Mouse (Mus musculus) forebrain, embryonic 10.5 days (tissue): ENCODE measurements around the gene Btbd1. TPM values are rescaled to one million over a fixed set of nuclear protein-coding genes. Genes with fewer than 3 reads are reported as not detected.

Experiments used
- DNase-seq: peaks from one replicate; pipeline ENCODE4 v3.0.0-alpha.2; 2017; ENCODE audit warnings: low spot score; ENCODE audit errors: extremely low spot score
- H3K27ac ChIP-seq: fragments of 300-500 bp; sonication (generic); 2 replicates; pipeline ENCODE4 v1.5.1; 2016; ENCODE audit warnings: mild to moderate bottlenecking
- H3K27me3 ChIP-seq: fragments of 300-500 bp; sonication (generic); 2 replicates; pipeline ENCODE4 v1.6.1; 2016; ENCODE audit warnings: mild to moderate bottlenecking; ENCODE audit not compliant: poor library complexity, severe bottlenecking
- H3K36me3 ChIP-seq: fragments of 300-500 bp; sonication (generic); replicated peaks from 2 replicates; pipeline ENCODE4 v1.6.1; 2016; ENCODE audit warnings: mild to moderate bottlenecking, moderate library complexity
- H3K4me1 ChIP-seq: fragments of 300-500 bp; sonication (generic); 2 replicates; pipeline ENCODE4 v1.6.1; 2016
- H3K4me3 ChIP-seq: fragments of 300-500 bp; sonication (generic); 2 replicates; pipeline ENCODE4 v1.5.1; 2016; ENCODE audit warnings: mild to moderate bottlenecking, moderate library complexity
- H3K9me3 ChIP-seq: fragments of 300-500 bp; sonication (generic); 2 replicates; pipeline ENCODE4 v1.6.1; 2016; ENCODE audit warnings: mild to moderate bottlenecking, moderate library complexity
- WGBS: fragments of 180-500 bp; shearing (Covaris S2); methylation state at CpG from one replicate; pipeline ENCODE4 v1.1.7; 2016; 5-methylcytosine and 5-hydroxymethylcytosine counted together
- polyA plus RNA-seq: library from polyadenylated mRNA; unstranded; fragments of >200 nt; fragmentation: Nextera tagmentation; extraction: Ambion mirVana; gene quantifications from 2 replicates; pipeline ENCODE4 v1.2.1, GENCODE M21; 2016

Btbd1 gene
- polyA plus RNA-seq, 1 experiment from 2014 or later, result 56.6 TPM

- no peaks in the 10 kb centered on the region for H3K36me3 ChIP-seq
- peaks cover 43% of the 10 kb centered on the region for H3K4me1 ChIP-seq
- H3K4me3 ChIP-seq, result peak overlapping the region; percentile 73; the same call in 1 of the 2 replicates
- no peak for DNase-seq
- WGBS, result 76% methylated on average over 5 of the region's 5 CpGs
- H3K27ac ChIP-seq, result no peak overlapping the region
- H3K9me3 ChIP-seq, result no peaks in the 10 kb centered on the region
- H3K27me3 ChIP-seq, result peaks cover 60% of the 10 kb centered on the region
Observed at GRCm38 (mm10) chr7:81860996-81861395, 31.8 kb upstream of the Btbd1 start.

GRCm38 (mm10) chr7:81860071-81860470 lies 30.8 kb upstream of the Btbd1 start:
- Histone ChIP-seq H3K27ac (no peak overlapping the region), H3K4me1 (peaks cover 43% of the 10 kb centered on the region), H3K27me3 (peaks cover 60% of the 10 kb centered on the region), H3K36me3 (no peaks in the 10 kb centered on the region), H3K4me3 (peak overlapping the region; percentile 73), H3K9me3 (no peaks in the 10 kb centered on the region)
- DNase-seq, result no peak
- WGBS, result 58% methylated on average over 11 of the region's 11 CpGs

GRCm38 (mm10) chr7:81858968-81859721 lies 29.9 kb upstream of the Btbd1 start, which contains the start of gene Tm6sf1:
Tm6sf1 (plus strand) TSS chr7:81859001.
- peak within 1 kb of the TSS; percentile 73 for H3K4me3 ChIP-seq
- H3K27me3 ChIP-seq, result peaks cover 60% of the 10 kb centered on the region
- no peaks in the 10 kb centered on the region for H3K9me3 ChIP-seq
- under 1% methylated on average over 64 of the region's 64 CpGs for WGBS
- peak; percentile 60 for DNase-seq
- H3K36me3 ChIP-seq, result no peaks in the 10 kb centered on the region
- H3K27ac ChIP-seq, result peak within 1 kb of the TSS; percentile 81
- H3K4me1 ChIP-seq, result peaks cover 50% of the 10 kb centered on the region

GRCm38 (mm10) chr7:81858236-81858635 lies 29.0 kb upstream of the Btbd1 start:
- no peaks in the 10 kb centered on the region for H3K9me3 ChIP-seq

GRCm38 (mm10) chr7:81856221-81856620 lies 27.0 kb upstream of the Btbd1 start:
- Histone ChIP-seq H3K27ac (no peak overlapping the region), H3K9me3 (no peaks in the 10 kb centered on the region), H3K36me3 (no peaks in the 10 kb centered on the region), H3K4me1 (peaks cover 42% of the 10 kb centered on the region), H3K4me3 (no peak overlapping the region), H3K27me3 (peaks cover 51% of the 10 kb centered on the region)
- 85% methylated on average over 4 of the region's 4 CpGs for WGBS
- DNase-seq, result no peak

More at GRCm38 (mm10) chr7:81858236-81858635, 29.0 kb upstream of the Btbd1 start:
- 4% methylated on average over 9 of the region's 9 CpGs for WGBS
- no peak for DNase-seq
- peaks cover 48% of the 10 kb centered on the region for H3K4me1 ChIP-seq
- peak overlapping the region; percentile 73 for H3K4me3 ChIP-seq
- H3K36me3 ChIP-seq, result no peaks in the 10 kb centered on the region
- H3K27me3 ChIP-seq, result peaks cover 60% of the 10 kb centered on the region
- no peak overlapping the region for H3K27ac ChIP-seq

- 72% methylated on average over 1 of the region's 1 CpGs for WGBS
- no peaks in the 10 kb centered on the region for H3K36me3 ChIP-seq
- H3K9me3 ChIP-seq, result no peaks in the 10 kb centered on the region
- H3K4me3 ChIP-seq, result no peak within 1 kb of the TSS
- DNase-seq, result no peak
- peaks cover 47% of the 10 kb centered on the region for H3K4me1 ChIP-seq
- H3K27ac ChIP-seq, result no peak within 1 kb of the TSS
- peaks cover 46% of the 10 kb centered on the region for H3K27me3 ChIP-seq
Observed at GRCm38 (mm10) chr7:81855694-81856093, 26.5 kb upstream of the Btbd1 start, which contains the start of gene Gm10160. Gm10160 (minus strand) TSS chr7:81855794.

GRCm38 (mm10) chr7:81854568-81855307 lies 25.5 kb upstream of the Btbd1 start:
- H3K27ac ChIP-seq, result no peak overlapping the region
- H3K9me3 ChIP-seq, result no peaks in the 10 kb centered on the region
- DNase-seq, result no peak
- peaks cover 42% of the 10 kb centered on the region for H3K4me1 ChIP-seq
- no peaks in the 10 kb centered on the region for H3K36me3 ChIP-seq
- 82% methylated on average over 8 of the region's 8 CpGs for WGBS
- H3K4me3 ChIP-seq, result no peak overlapping the region
- H3K27me3 ChIP-seq, result peaks cover 36% of the 10 kb centered on the region

GRCm38 (mm10) chr7:81851706-81852105 lies 22.5 kb upstream of the Btbd1 start:
- H3K4me3 ChIP-seq, result no peak overlapping the region
- no peak overlapping the region for H3K27ac ChIP-seq
- no peaks in the 10 kb centered on the region for H3K9me3 ChIP-seq
- 87% methylated on average over 3 of the region's 3 CpGs for WGBS
- peaks cover 40% of the 10 kb centered on the region for H3K4me1 ChIP-seq
- H3K27me3 ChIP-seq, result peaks cover 6% of the 10 kb centered on the region
- no peaks in the 10 kb centered on the region for H3K36me3 ChIP-seq
- no peak for DNase-seq

- no peaks in the 10 kb centered on the region for H3K36me3 ChIP-seq
- no peak for DNase-seq
- no peak overlapping the region for H3K4me3 ChIP-seq
- WGBS, result 88% methylated on average over 6 of the region's 6 CpGs
- H3K27ac ChIP-seq, result no peak overlapping the region
- no peaks in the 10 kb centered on the region for H3K27me3 ChIP-seq
- H3K4me1 ChIP-seq, result peaks cover 48% of the 10 kb centered on the region
- no peaks in the 10 kb centered on the region for H3K9me3 ChIP-seq
Observed at GRCm38 (mm10) chr7:81850171-81850570, 20.9 kb upstream of the Btbd1 start.

GRCm38 (mm10) chr7:81849633-81850032 lies 20.4 kb upstream of the Btbd1 start:
- H3K4me3 ChIP-seq, result no peak overlapping the region
- no peak for DNase-seq
- WGBS, result 93% methylated on average over 7 of the region's 7 CpGs

GRCm38 (mm10) chr7:81849214-81849613 lies 20.0 kb upstream of the Btbd1 start:
- H3K4me1 ChIP-seq, result peaks cover 44% of the 10 kb centered on the region
- no peak for DNase-seq
- H3K4me3 ChIP-seq, result no peak overlapping the region
- H3K27ac ChIP-seq, result no peak overlapping the region
- 96% methylated on average over 5 of the region's 5 CpGs for WGBS
- no peaks in the 10 kb centered on the region for H3K9me3 ChIP-seq
- no peaks in the 10 kb centered on the region for H3K27me3 ChIP-seq
- no peaks in the 10 kb centered on the region for H3K36me3 ChIP-seq

More at GRCm38 (mm10) chr7:81849633-81850032, 20.4 kb upstream of the Btbd1 start:
- H3K27ac ChIP-seq, result no peak overlapping the region
- H3K9me3 ChIP-seq, result no peaks in the 10 kb centered on the region
- peaks cover 47% of the 10 kb centered on the region for H3K4me1 ChIP-seq
- no peaks in the 10 kb centered on the region for H3K36me3 ChIP-seq
- no peaks in the 10 kb centered on the region for H3K27me3 ChIP-seq

- DNase-seq, result peak; percentile 36
- Histone ChIP-seq H3K27ac (0 out of 2 replicates have a peak overlapping the region, but pooled peaks have one; percentile 40), H3K27me3 (no peaks in the 10 kb centered on the region), H3K4me1 (peaks cover 49% of the 10 kb centered on the region), H3K4me3 (no peak overlapping the region), H3K9me3 (no peaks in the 10 kb centered on the region), H3K36me3 (no peaks in the 10 kb centered on the region)
- 21% methylated on average over 4 of the region's 4 CpGs for WGBS
Observed at GRCm38 (mm10) chr7:81847777-81848176, 18.5 kb upstream of the Btbd1 start.

- DNase-seq, result peak; percentile 16
- 0 out of 2 replicates have a peak overlapping the region, but pooled peaks have one; percentile 11 for H3K27ac ChIP-seq
- no peaks in the 10 kb centered on the region for H3K27me3 ChIP-seq
- no peaks in the 10 kb centered on the region for H3K36me3 ChIP-seq
- WGBS, result 40% methylated on average over 8 of the region's 8 CpGs
- no peaks in the 10 kb centered on the region for H3K9me3 ChIP-seq
- peaks cover 49% of the 10 kb centered on the region for H3K4me1 ChIP-seq
- no peak overlapping the region for H3K4me3 ChIP-seq
Observed at GRCm38 (mm10) chr7:81847010-81847409, 17.8 kb upstream of the Btbd1 start.
